Mouse (Mus musculus) forebrain, embryonic 16.5 days (tissue): ENCODE data around the gene Ect2. TPM values are rescaled to one million over a fixed set of nuclear protein-coding genes. Genes with fewer than 3 reads are reported as not detected.

ENCODE experiments used
- ATAC-seq: fragments of 200-750 bp; cut with Nextera tagmentation; 2 replicates; pipeline ENCODE4 v1.8.0; 2017; ENCODE audit warnings: mild to moderate bottlenecking, moderate library complexity
- H3K27ac ChIP-seq: fragments of 300-500 bp; sonication (generic); 2 replicates; pipeline ENCODE4 v1.5.1; 2014; ENCODE audit warnings: low read length, control low read depth
- H3K27me3 ChIP-seq: fragments of 300-500 bp; sonication (generic); replicated peaks from 2 replicates; pipeline ENCODE4 v1.6.1; 2014; ENCODE audit warnings: low read length; ENCODE audit not compliant: control insufficient read depth, insufficient read depth
- H3K36me3 ChIP-seq: fragments of 300-500 bp; sonication (generic); 2 replicates; pipeline ENCODE4 v1.6.1; 2014; ENCODE audit not compliant: control insufficient read depth, insufficient read depth
- H3K4me1 ChIP-seq: fragments of 300-500 bp; sonication (generic); replicated peaks from 2 replicates; pipeline ENCODE4 v1.6.1; 2014; ENCODE audit warnings: low read length; ENCODE audit not compliant: control insufficient read depth, insufficient read depth
- H3K4me2 ChIP-seq: fragments of 300-500 bp; sonication (generic); 2 replicates; pipeline ENCODE4 v1.6.1; 2014; ENCODE audit warnings: mild to moderate bottlenecking, low read length, control low read depth
- H3K4me3 ChIP-seq: fragments of 300-500 bp; sonication (generic); replicated peaks from 2 replicates; pipeline ENCODE4 v1.5.1; 2014; ENCODE audit warnings: mild to moderate bottlenecking, low read length, control low read depth
- H3K9ac ChIP-seq: fragments of 300-500 bp; sonication (generic); replicated peaks from 2 replicates; pipeline ENCODE4 v1.6.1; 2014; ENCODE audit warnings: low read depth, low read length, control low read depth
- H3K9me3 ChIP-seq: fragments of 300-500 bp; sonication (generic); 2 replicates; pipeline ENCODE4 v1.6.1; 2016; ENCODE audit warnings: low read length; ENCODE audit not compliant: control insufficient read depth
- WGBS: fragments of 180-500 bp; shearing (Covaris S2); extraction: QIAGEN DNeasy Blood & Tissue Kit; methylation state at CpG from one replicate; pipeline ENCODE4 v1.1.7; 2014; 5-methylcytosine and 5-hydroxymethylcytosine counted together
- polyA plus RNA-seq: library from polyadenylated mRNA; unstranded; fragments of >200 nt; fragmentation: Nextera tagmentation; extraction: Ambion mirVana; gene quantifications from 2 replicates; pipeline ENCODE4 v1.2.1, GENCODE M21; 2015

The Ect2 gene
- polyA plus RNA-seq, 1 experiment from 2014 or later, result 26.2 TPM

GRCm38 (mm10) chr3:27162410-27162804, 8.7 kb upstream of the Ect2 start:
- ATAC-seq, result no peak
- H3K9ac ChIP-seq, result no peak overlapping the region
- 61% methylated on average over 2 of the region's 2 CpGs for WGBS

GRCm38 (mm10) chr3:27161645-27162409, 8.1 kb upstream of the Ect2 start:
- no peaks in the 10 kb centered on the region for H3K36me3 ChIP-seq
- no peak overlapping the region for H3K27ac ChIP-seq
- 89% methylated on average over 6 of the region's 6 CpGs for WGBS
- no peaks in the 10 kb centered on the region for H3K9me3 ChIP-seq
- no peaks in the 10 kb centered on the region for H3K27me3 ChIP-seq
- H3K9ac ChIP-seq, result no peak overlapping the region
- ATAC-seq, result no peak
- no peak overlapping the region for H3K4me2 ChIP-seq
- H3K4me3 ChIP-seq, result no peak overlapping the region
- H3K4me1 ChIP-seq, result no peaks in the 10 kb centered on the region

More at GRCm38 (mm10) chr3:27162410-27162804, 8.7 kb upstream of the Ect2 start:
- H3K9me3 ChIP-seq, result no peaks in the 10 kb centered on the region
- H3K36me3 ChIP-seq, result no peaks in the 10 kb centered on the region
- H3K4me1 ChIP-seq, result no peaks in the 10 kb centered on the region
- H3K27ac ChIP-seq, result no peak overlapping the region
- no peak overlapping the region for H3K4me2 ChIP-seq
- H3K4me3 ChIP-seq, result no peak overlapping the region
- H3K27me3 ChIP-seq, result no peaks in the 10 kb centered on the region

- WGBS, result 58% methylated on average over 4 of the region's 4 CpGs
- H3K4me1 ChIP-seq, result peaks cover 4% of the 10 kb centered on the region
- H3K36me3 ChIP-seq, result no peaks in the 10 kb centered on the region
- no peaks in the 10 kb centered on the region for H3K9me3 ChIP-seq
- H3K4me3 ChIP-seq, result no peak overlapping the region
- no peak overlapping the region for H3K9ac ChIP-seq
- H3K27ac ChIP-seq, result no peak overlapping the region
- no peak overlapping the region for H3K4me2 ChIP-seq
- no peaks in the 10 kb centered on the region for H3K27me3 ChIP-seq
- ATAC-seq, result no peak
Observed at GRCm38 (mm10) chr3:27158910-27159309, 5.2 kb upstream of the Ect2 start.

- Histone ChIP-seq H3K36me3 (no peaks in the 10 kb centered on the region), H3K27ac (no peak overlapping the region), H3K9me3 (no peaks in the 10 kb centered on the region), H3K4me3 (no peak overlapping the region), H3K9ac (no peak overlapping the region), H3K4me1 (peaks cover 12% of the 10 kb centered on the region), H3K27me3 (no peaks in the 10 kb centered on the region), H3K4me2 (no peak overlapping the region)
- ATAC-seq, result no peak
- 65% methylated on average over 3 of the region's 3 CpGs for WGBS
Observed at GRCm38 (mm10) chr3:27156594-27156949, 2.9 kb upstream of the Ect2 start.

- Histone ChIP-seq H3K4me3 (no peak overlapping the region), H3K27me3 (no peaks in the 10 kb centered on the region), H3K27ac (no peak overlapping the region), H3K4me1 (peaks cover 12% of the 10 kb centered on the region), H3K9ac (no peak overlapping the region), H3K36me3 (no peaks in the 10 kb centered on the region), H3K9me3 (no peaks in the 10 kb centered on the region), H3K4me2 (no peak overlapping the region)
- 86% methylated on average over 8 of the region's 9 CpGs for whole genome bisulfite sequencing
- ATAC-seq, result no peak
Observed at GRCm38 (mm10) chr3:27155856-27156593, 2.3 kb upstream of the Ect2 start.

- peaks cover 12% of the 10 kb centered on the region for H3K4me1 ChIP-seq
- H3K27ac ChIP-seq, result no peak overlapping the region
- no peak for ATAC-seq
- H3K4me3 ChIP-seq, result no peak overlapping the region
- H3K9me3 ChIP-seq, result no peaks in the 10 kb centered on the region
- no peaks in the 10 kb centered on the region for H3K36me3 ChIP-seq
- 21% methylated on average over 6 of the region's 6 CpGs for WGBS
- H3K4me2 ChIP-seq, result no peak overlapping the region
- H3K9ac ChIP-seq, result no peak overlapping the region
- H3K27me3 ChIP-seq, result no peaks in the 10 kb centered on the region
Observed at GRCm38 (mm10) chr3:27155051-27155855, 1.6 kb upstream of the Ect2 start.

GRCm38 (mm10) chr3:27154280-27154679, 602 bp upstream of the Ect2 start:
- ATAC-seq, result peak; percentile 1
- peak overlapping the region; percentile 78 for H3K4me3 ChIP-seq
- H3K4me1 ChIP-seq, result peaks cover 12% of the 10 kb centered on the region
- peak overlapping the region; percentile 49; the same call in 1 of the 2 replicates for H3K9ac ChIP-seq
- H3K27me3 ChIP-seq, result no peaks in the 10 kb centered on the region
- WGBS, result 60% methylated on average over 2 of the region's 2 CpGs
- peak overlapping the region; percentile 49 for H3K4me2 ChIP-seq
- no peaks in the 10 kb centered on the region for H3K9me3 ChIP-seq
- no peak overlapping the region for H3K27ac ChIP-seq
- H3K36me3 ChIP-seq, result no peaks in the 10 kb centered on the region

GRCm38 (mm10) chr3:27153191-27153671, 447 bp downstream of the Ect2 start:
- Histone ChIP-seq H3K4me1 (peaks cover 12% of the 10 kb centered on the region), H3K4me2 (peak overlapping the region; percentile 92), H3K27ac (no peak overlapping the region), H3K27me3 (no peaks in the 10 kb centered on the region), H3K9ac (peak overlapping the region; percentile 63), H3K9me3 (no peaks in the 10 kb centered on the region), H3K4me3 (peak overlapping the region; percentile 78), H3K36me3 (no peaks in the 10 kb centered on the region)
- 0% methylated on average over 28 of the region's 31 CpGs for WGBS
- ATAC-seq, result no peak

- H3K4me3 ChIP-seq, result no peak overlapping the region
- no peaks in the 10 kb centered on the region for H3K27me3 ChIP-seq
- H3K9ac ChIP-seq, result no peak overlapping the region
- 90% methylated on average over 7 of the region's 7 CpGs for WGBS
- no peaks in the 10 kb centered on the region for H3K9me3 ChIP-seq
- no peak for ATAC-seq
- H3K4me2 ChIP-seq, result no peak overlapping the region
- H3K36me3 ChIP-seq, result peaks cover 3% of the 10 kb centered on the region; the same call in 1 of the 2 replicates
- no peak overlapping the region for H3K27ac ChIP-seq
- no peaks in the 10 kb centered on the region for H3K4me1 ChIP-seq
Observed at GRCm38 (mm10) chr3:27145733-27146132, 7.9 kb downstream of the Ect2 start.
